Mouse (Mus musculus) heart, embryonic 10.5 days (tissue): ENCODE results near the gene Abcc4. TPM values are rescaled to one million over a fixed set of nuclear protein-coding genes. Genes with fewer than 3 reads are reported as not detected.
"Not testable (repeated sequence)": the region's sequence is repeated elsewhere in the genome, so short reads cannot be mapped to it uniquely, and the experiment has no call there.

Experiments used
- DNase-seq: peaks from one replicate; pipeline ENCODE4 v3.0.0-alpha.2; 2017; ENCODE audit warnings: low spot score
- H3K27ac ChIP-seq: fragments of 300-500 bp; sonication (generic); 2 replicates; pipeline ENCODE4 v1.5.1; 2016; ENCODE audit warnings: mild to moderate bottlenecking
- H3K27me3 ChIP-seq: fragments of 300-500 bp; sonication (generic); 2 replicates; pipeline ENCODE4 v1.6.1; 2016; ENCODE audit warnings: mild to moderate bottlenecking; ENCODE audit not compliant: poor library complexity, insufficient read depth, severe bottlenecking
- H3K36me3 ChIP-seq: fragments of 300-500 bp; sonication (generic); 2 replicates; pipeline ENCODE4 v1.6.1; 2016; ENCODE audit warnings: mild to moderate bottlenecking, moderate library complexity
- H3K4me1 ChIP-seq: fragments of 300-500 bp; sonication (generic); 2 replicates; pipeline ENCODE4 v1.6.1; 2016; ENCODE audit warnings: mild to moderate bottlenecking
- H3K4me3 ChIP-seq: fragments of 300-500 bp; sonication (generic); 2 replicates; pipeline ENCODE4 v1.5.1; 2016; ENCODE audit warnings: mild to moderate bottlenecking, moderate library complexity
- H3K9me3 ChIP-seq: fragments of 300-500 bp; sonication (generic); 2 replicates; pipeline ENCODE4 v1.6.1; 2016; ENCODE audit warnings: mild to moderate bottlenecking, moderate library complexity
- whole genome bisulfite sequencing: fragments of 180-500 bp; shearing (Covaris S2); methylation state at CpG from one replicate; pipeline ENCODE4 v1.1.7; 2016; 5-methylcytosine and 5-hydroxymethylcytosine counted together
- polyA plus RNA-seq: library from polyadenylated mRNA; unstranded; fragments of >200 nt; fragmentation: Nextera tagmentation; extraction: Ambion mirVana; gene quantifications from 2 replicates; pipeline ENCODE4 v1.2.1, GENCODE M21; 2016

The Abcc4 gene
- polyA plus RNA-seq, 1 experiment from 2014 or later: 1.9 TPM

DNA sequence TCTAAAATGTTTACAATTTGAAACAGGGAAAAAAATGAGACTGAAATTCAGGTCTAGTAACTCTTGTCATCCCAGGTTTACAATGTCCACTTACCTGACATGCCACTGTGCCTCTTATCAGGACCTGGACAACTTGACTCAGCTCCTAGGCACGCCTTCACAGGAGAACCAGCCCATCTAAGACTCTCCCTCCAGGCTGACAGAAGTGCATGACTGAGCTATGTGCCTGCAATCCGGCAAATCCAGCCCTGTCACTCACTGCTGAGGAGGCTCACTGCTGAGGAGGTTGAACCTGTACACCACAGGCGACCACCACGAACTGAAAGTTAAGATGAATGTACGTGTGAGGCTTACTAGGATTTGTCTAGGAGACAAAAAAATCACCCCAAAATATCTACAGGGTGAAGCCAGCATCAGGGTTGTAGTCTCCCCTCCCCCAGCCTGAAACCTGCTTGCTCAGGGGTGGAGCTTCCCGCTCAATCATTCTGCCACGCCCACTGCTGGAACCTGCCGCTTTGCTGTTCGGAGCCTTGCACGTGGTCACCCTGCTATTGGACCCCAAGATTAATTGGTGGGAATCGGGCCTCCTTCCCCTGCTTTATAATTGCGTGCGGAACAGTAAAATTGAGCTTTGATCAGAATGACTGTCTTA is 63.0 kb downstream of the Abcc4 start:
- H3K4me1 ChIP-seq: peaks cover 25% of the 10 kb centered on the region
- 68% methylated on average over 13 of the region's 13 CpGs for WGBS
- DNase-seq, H3K36me3 ChIP-seq, H3K9me3 ChIP-seq, H3K4me3 ChIP-seq, H3K27me3 ChIP-seq: not testable (repeated sequence)
- H3K27ac ChIP-seq: 0 out of 2 replicates have a peak overlapping the region, but pooled peaks have one; percentile 30

DNA sequence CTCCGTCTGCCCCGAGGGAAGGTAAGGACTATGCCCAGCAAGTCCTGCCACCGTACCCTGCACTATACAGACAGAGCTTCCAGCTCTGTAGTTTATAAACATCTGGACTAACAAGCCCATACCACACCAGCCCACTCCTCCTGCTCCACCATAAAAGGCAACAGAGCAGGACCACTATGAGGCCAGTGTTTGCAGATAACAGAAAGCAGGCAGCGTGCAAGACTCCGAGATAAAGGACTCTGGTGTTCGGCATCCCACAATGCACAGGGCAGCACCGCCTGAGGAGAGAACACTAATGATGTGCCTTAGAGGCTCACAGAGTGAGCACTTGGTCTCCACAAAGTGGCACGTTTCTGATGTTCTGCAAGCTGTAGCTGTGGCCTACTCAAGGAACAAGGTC is 63.9 kb downstream of the Abcc4 start:
- Histone ChIP-seq H3K4me1 (peaks cover 25% of the 10 kb centered on the region), H3K27me3 (no peaks in the 10 kb centered on the region), H3K9me3 (no peaks in the 10 kb centered on the region), H3K27ac (peak overlapping the region; percentile 62; the same call in 1 of the 2 replicates), H3K4me3 (no peak overlapping the region), H3K36me3 (no peaks in the 10 kb centered on the region)
- peak; percentile 82 for DNase-seq
- 46% methylated on average over 8 of the region's 8 CpGs for WGBS

DNA sequence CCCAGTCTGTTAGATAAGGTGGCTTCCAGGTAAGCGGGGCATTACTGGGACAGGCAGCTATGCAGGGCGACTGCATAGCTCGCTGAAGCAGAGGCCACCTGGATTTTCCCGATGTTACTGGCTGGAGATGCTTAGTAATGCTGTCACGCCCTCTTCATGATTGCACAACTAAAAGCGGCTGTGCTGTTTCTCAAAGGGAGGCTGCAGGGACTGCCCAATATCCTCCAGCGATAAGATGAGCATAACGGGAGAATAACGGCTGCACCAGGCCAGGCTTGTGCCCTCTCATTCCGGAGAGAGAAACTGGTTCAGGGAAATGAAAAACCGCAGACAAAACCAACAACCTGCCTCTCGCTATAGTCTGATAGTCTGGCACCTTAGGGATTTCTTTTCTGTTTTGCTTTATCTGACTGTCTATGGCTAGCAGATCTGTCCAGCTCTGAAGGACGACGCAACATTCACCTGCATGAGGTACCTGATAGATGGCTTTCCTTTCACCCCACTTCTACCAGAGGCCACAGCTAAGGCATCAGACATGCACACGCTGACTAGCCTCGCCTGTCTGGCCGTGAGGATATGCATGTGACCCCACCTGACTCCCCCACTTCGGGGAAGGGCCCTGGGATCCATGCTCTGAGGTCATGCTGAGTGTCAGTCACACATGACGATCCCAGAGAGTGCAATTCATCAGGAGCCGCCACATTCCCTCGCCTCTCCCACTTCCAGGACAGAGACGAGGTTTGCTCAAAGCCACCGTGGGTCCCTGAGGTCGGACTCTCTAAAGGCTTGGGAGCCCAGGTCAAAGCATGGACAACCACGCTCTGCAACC is 67.4 kb downstream of the Abcc4 start:
- no peaks in the 10 kb centered on the region for H3K36me3 ChIP-seq
- 79% methylated on average over 25 of the region's 25 CpGs for WGBS
- no peak overlapping the region for H3K4me3 ChIP-seq
- no peak overlapping the region for H3K27ac ChIP-seq
- peaks cover 33% of the 10 kb centered on the region for H3K4me1 ChIP-seq
- no peak for DNase-seq
- H3K27me3 ChIP-seq: no peaks in the 10 kb centered on the region
- H3K9me3 ChIP-seq: no peaks in the 10 kb centered on the region

DNA sequence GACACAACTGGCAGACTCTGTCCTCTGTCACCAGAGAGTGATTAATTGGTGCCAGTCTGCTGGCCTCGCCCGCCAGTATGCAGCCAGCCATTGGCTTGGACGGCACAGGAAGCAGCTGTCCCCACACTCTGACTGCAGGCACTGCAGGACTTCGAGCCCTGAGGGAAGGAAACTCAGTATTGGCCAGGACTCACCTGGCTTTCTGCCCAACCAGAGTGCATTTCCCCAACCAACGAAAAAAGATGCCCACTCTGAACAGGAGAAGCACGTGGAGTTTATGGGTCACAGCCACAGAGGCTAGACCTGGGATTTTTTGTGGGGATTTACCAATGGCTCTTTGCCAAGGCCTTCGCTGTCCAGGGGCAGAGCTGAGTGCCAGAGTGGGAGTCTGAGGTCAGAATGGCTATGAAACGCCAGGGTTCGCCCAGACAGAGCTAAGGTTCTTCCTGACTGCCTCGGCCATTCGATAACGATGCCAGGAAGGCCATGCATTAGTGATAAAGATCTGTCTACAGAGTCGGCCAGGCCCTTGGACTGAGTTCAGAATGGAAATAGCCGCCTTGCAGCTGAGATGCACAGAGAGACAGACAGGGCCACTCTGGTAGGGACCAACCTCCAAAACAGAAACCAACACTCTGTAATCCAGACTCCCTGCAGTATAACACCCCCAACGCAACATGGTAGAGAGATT is 70.4 kb downstream of the Abcc4 start:
- no peak for DNase-seq
- Histone ChIP-seq H3K4me3 (no peak overlapping the region), H3K4me1 (peaks cover 20% of the 10 kb centered on the region), H3K36me3 (no peaks in the 10 kb centered on the region), H3K9me3 (no peaks in the 10 kb centered on the region), H3K27ac (no peak overlapping the region), H3K27me3 (0 out of 2 replicates have a peak, but pooled peaks cover 2% of the 10 kb centered on the region)
- 61% methylated on average over 15 of the region's 15 CpGs for WGBS

DNA sequence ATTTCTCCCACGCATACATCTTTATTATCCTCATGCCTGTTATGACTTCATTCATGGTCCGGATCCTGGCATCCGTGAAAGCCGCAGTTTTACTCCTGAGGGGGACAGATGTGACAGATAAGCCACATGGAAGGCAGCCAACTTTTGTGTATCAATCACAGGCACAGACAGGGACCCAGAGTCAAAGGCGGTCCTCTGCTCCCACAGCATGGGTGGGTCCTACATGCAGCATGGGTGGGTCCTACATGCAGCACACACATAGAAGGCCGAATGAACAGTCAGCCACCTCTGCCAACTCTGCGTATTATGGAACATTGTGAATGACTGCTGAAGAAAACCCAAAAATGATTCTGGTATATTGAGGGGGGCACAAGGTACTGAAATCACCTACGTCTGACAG is 76.4 kb downstream of the Abcc4 start:
- H3K4me1 ChIP-seq: no peaks in the 10 kb centered on the region
- H3K9me3 ChIP-seq: no peaks in the 10 kb centered on the region
- DNase-seq: no peak
- H3K27me3 ChIP-seq: 0 out of 2 replicates have a peak, but pooled peaks cover 3% of the 10 kb centered on the region
- H3K4me3 ChIP-seq: no peak overlapping the region
- H3K27ac ChIP-seq: no peak overlapping the region
- no peaks in the 10 kb centered on the region for H3K36me3 ChIP-seq
- 87% methylated on average over 8 of the region's 8 CpGs for WGBS

DNA sequence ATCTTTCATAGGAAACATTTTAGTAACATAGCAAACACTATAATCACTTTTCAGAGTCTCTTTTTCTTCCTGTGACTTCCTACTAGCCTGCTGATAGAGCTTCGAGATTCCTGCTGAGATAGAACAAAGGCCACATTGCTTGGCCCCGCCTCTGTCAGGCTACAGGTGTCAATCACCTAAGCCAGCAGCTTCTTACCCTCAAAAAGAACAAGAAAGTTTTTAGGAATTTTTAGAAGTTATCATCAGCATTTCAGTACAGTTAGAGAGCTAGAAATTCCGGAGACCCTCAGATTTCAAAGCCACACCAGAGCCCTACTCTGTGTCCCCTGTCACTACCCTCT is 84.6 kb downstream of the Abcc4 start:
- DNase-seq: no peak
- Histone ChIP-seq H3K4me1 (peaks cover 15% of the 10 kb centered on the region), H3K4me3 (no peak overlapping the region), H3K36me3 (no peaks in the 10 kb centered on the region), H3K9me3 (no peaks in the 10 kb centered on the region), H3K27me3 (no peaks in the 10 kb centered on the region), H3K27ac (no peak overlapping the region)
- 58% methylated on average over 3 of the region's 3 CpGs for whole genome bisulfite sequencing

DNA sequence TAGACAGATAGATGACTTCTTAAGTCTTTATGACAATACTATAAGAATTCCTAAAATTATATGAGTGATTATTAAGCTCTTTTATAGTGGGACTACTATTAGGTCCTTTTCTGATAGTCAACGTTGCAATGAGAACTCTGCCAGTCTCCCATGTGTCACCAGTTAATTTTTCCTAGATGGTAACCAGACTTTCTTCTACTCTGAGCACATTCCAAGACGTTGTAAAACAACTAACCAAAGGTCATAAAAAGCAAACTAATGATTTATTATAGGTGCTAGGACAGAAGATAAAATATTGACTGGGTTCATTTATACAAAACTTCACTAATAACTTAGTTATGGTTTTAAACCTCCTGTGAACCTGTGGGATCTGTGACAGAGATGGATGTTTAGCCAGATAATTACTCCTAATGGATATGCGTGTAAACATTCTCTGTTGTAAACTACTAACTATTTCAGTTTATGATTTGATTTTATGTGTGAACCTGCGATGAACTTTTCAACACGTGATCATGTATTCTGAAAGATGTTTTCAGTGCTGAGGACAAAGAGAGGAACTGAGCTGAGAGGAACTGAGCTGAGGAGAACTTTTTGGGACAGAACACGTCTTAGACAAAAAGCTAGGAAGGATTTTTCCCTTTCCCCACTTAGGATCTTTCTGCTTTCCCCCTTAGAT is 85.1 kb downstream of the Abcc4 start:
- no peaks in the 10 kb centered on the region for H3K27me3 ChIP-seq
- WGBS: 77% methylated on average over 6 of the region's 6 CpGs
- no peak for DNase-seq
- H3K27ac ChIP-seq: no peak overlapping the region
- H3K9me3 ChIP-seq: no peaks in the 10 kb centered on the region
- peaks cover 15% of the 10 kb centered on the region for H3K4me1 ChIP-seq
- H3K4me3 ChIP-seq: no peak overlapping the region
- H3K36me3 ChIP-seq: no peaks in the 10 kb centered on the region

DNA sequence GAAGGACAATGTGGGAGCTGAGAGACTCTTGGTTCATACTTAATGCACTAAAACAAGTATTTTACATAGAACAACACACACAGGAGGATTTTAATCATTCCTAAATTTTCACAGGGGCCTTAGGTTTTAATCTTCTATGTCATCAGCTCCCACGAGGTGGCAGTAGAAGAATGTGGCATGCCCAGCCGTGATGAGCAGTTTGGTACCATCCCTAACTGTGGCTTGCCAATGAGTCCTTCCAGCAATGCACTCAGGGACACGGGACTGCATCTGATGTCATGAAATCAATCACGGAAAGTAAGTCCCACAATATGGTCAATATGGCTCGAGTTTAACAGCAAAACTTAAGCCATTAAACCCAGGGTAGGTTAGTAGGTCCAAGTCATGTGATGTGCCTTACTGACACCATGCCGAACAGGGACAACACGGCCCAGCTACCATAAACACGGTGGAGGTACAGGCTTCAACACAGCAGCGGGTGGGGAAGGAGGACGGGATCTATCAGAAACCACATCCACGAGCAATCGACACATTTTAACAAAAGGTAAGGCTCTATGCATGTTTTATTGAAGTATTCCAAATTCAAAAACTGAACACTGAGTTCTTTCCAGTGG is 89.2 kb downstream of the Abcc4 start:
- no peaks in the 10 kb centered on the region for H3K9me3 ChIP-seq
- H3K4me1 ChIP-seq: peaks cover 15% of the 10 kb centered on the region
- H3K27me3 ChIP-seq: no peaks in the 10 kb centered on the region
- no peak overlapping the region for H3K27ac ChIP-seq
- H3K4me3 ChIP-seq: no peak overlapping the region
- H3K36me3 ChIP-seq: no peaks in the 10 kb centered on the region
- WGBS: 70% methylated on average over 12 of the region's 12 CpGs
- no peak for DNase-seq

DNA sequence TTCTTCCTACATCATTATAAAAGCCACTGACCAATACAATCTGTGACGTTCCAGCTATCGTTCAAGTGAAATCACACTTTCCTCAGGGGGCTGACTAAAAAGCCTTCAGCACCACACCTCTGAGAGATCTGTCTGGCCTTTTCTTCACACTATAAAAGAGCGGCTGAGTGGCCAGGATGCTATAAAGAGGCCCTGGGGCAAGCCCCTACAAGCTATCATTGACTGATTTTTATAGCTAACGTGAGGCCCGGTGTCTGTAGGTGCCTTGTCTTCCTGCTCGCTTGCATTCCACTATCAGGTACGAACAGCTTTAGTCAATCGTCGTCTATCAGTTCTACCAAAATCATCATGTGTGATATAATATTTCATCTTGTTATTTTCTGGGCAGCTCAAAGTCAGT is 92.3 kb downstream of the Abcc4 start:
- DNase-seq: no peak
- 67% methylated on average over 9 of the region's 9 CpGs for WGBS

DNA sequence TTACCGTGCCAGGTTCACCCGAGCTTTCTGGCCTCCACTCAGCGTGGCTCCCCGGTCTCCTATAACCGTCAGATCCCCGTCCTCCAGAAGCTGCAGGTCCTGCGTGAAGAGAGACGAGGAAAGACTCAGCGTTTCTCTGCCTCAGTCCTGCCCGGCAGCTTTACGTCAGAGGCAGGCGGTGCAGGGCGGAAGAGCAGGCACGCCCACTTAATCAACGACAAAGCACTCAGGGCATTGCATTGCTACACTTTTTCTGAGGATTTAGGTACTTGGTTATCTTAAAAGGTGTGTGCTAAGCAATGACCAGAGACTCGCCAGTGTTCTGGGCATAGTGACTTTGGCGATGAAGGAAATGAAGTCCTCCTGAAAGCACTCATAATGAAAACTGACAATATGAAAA is 94.3 kb downstream of the Abcc4 start:
- no peak for DNase-seq
- Histone ChIP-seq H3K27me3 (no peaks in the 10 kb centered on the region), H3K36me3 (no peaks in the 10 kb centered on the region), H3K27ac (no peak overlapping the region), H3K4me1 (no peaks in the 10 kb centered on the region), H3K9me3 (no peaks in the 10 kb centered on the region), H3K4me3 (no peak overlapping the region)
- 79% methylated on average over 17 of the region's 17 CpGs for WGBS

More for the DNA sequence above, 92.3 kb downstream of the Abcc4 start:
- Histone ChIP-seq H3K36me3 (no peaks in the 10 kb centered on the region), H3K9me3 (no peaks in the 10 kb centered on the region), H3K27me3 (no peaks in the 10 kb centered on the region), H3K27ac (no peak overlapping the region), H3K4me3 (no peak overlapping the region), H3K4me1 (no peaks in the 10 kb centered on the region)

DNA sequence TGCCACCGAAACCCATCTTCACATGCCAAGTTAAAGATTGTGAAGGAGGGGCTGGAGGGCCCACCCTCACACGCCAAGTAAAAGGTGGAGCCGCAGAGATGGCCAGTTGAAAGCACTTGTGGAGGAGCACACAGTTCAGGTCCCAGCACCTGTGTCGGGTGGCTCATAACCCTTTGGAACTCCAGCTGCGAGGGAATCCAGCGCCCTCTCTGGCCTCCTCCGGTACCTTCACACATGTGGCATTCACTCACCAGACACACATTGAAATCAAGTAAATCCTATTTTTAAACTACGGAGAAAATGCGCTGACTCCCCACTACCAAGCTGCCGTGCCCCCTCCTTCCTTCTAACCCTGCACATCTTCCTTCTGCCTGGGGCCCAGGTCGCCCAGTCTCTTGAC is 95.2 kb downstream of the Abcc4 start:
- Histone ChIP-seq H3K36me3 (no peaks in the 10 kb centered on the region), H3K4me3 (no peak overlapping the region), H3K27me3 (no peaks in the 10 kb centered on the region), H3K4me1 (no peaks in the 10 kb centered on the region), H3K9me3 (no peaks in the 10 kb centered on the region), H3K27ac (no peak overlapping the region)
- 90% methylated on average over 11 of the region's 11 CpGs for WGBS
- DNase-seq: no peak

DNA sequence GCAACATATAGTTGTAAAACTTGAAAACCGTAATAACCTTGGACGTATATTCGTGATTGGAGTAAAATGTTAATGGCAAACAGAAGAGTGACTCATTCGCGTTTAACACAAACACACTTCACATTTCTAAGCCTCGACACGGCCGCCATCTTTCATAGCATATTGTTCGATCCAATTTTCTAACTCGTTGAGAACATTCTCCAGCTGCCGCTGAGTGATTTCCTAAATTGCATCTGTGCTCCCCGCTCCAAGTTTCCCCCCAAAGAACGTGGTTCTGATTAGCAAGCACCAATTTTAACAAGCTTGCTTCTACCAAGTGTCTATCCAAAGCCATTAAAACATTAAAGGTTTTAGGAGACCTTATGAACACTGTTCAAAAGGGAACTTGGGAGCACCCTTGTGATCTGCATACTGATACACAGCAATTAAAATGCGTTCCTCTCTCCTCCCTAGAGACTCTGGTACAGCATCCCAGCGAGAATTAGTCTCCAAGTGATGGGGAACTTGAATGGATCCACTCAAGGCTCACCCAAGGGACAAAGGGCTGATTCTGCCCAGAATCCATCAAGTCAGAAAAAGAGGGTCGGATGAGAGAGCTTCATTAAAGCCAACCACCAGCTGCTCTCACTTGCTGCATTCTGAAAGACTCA is 97.1 kb downstream of the Abcc4 start:
- WGBS: 90% methylated on average over 16 of the region's 16 CpGs
- H3K27me3 ChIP-seq: no peaks in the 10 kb centered on the region
- H3K9me3 ChIP-seq: no peaks in the 10 kb centered on the region
- no peak overlapping the region for H3K4me3 ChIP-seq
- no peaks in the 10 kb centered on the region for H3K4me1 ChIP-seq
- no peak overlapping the region for H3K27ac ChIP-seq
- H3K36me3 ChIP-seq: no peaks in the 10 kb centered on the region
- DNase-seq: no peak
